Mouse (Mus musculus) liver, embryonic 14.5 days (tissue): Measurements from ENCODE around the gene Apobec4.

Experiments used
- CTCF ChIP-seq: IDR thresholded peaks from 2 replicates; pipeline ENCODE4 v1.5.1; 2016; ENCODE audit warnings: antibody characterized with exemption, low read depth, control low read depth
- EP300 ChIP-seq: IDR thresholded peaks from 2 replicates; pipeline ENCODE4 v1.6.1; 2016; ENCODE audit warnings: antibody characterized with exemption, low read depth

DNA sequence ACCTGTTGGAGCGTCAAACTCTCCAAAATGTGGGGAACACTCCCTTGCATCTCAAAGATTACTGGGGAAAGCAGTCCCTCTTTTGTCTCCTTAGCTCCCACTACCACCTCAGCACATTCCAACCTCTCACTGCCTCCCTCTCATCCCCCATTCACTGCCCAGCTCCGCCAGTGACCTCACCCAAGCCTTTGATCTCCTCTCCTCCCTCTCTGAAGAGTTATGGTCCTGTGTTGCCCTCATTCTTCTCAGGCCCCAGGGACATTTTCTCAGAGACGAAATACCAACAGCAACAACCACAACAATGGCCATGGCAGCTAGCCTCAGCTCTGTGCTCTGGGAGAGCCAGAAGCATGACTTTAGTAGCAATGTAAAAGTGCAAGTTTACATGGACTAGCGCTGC is 40.9 kb downstream of the Apobec4 start:
- TF ChIP-seq CTCF (no peak), EP300 (no peak)
